ENCODE assay signal across 25 mouse cellular contexts in the genomic region with DNA sequence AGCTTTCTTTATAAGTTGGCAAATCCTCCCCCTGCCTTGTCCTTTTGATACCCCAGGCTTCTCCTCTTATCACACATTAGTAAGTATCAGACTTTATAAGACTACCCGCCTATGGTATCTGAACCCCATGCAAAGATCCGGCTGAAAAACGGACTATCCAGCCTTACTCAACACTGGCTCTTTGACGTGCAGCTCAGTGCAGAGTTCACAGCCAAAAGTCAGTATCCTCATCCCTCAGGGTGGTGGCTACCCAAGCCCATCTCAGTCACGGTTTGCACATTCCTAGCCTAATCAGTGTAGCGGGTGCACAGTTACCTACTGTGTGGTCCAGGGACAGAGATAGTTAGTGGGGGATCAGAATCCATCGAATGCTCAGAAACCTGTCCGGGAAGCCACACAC.
"Had no signal": no experiment of that assay in that cellular context is flagged by ENCODE, and none has a peak within 500 bp of the region (broad histone marks: within the 10 kb centered on the region; RNA-seq: fewer than 3 reads in every experiment).

No protein-coding gene starts in this region.

- H3K4me3 ChIP-seq: heart, adult 2 months; heart, embryonic 13.5 days; heart, embryonic 15.5 days; hindbrain, embryonic 13.5 days; hindbrain, embryonic 15.5 days; kidney, embryonic 15.5 days; limb, embryonic 13.5 days had no signal

- H3K4me1 ChIP-seq: hindbrain, embryonic 15.5 days had no signal

- H3K9ac ChIP-seq: forebrain, postnatal 0 days; heart, embryonic 13.5 days; heart, embryonic 15.5 days; hindbrain, embryonic 13.5 days; hindbrain, embryonic 15.5 days; kidney, embryonic 15.5 days; limb, embryonic 13.5 days had no signal

- DNase-seq: forebrain, postnatal 0 days; gastrocnemius, postnatal 14 days; gastrocnemius, postnatal 36 days; heart, adult 11 months; heart, adult 2 months; heart, postnatal 14 days; heart, postnatal 36 days; kidney, adult 11 months; kidney, adult 2 months; kidney, adult 9 months; kidney, postnatal 14 days; kidney, postnatal 36 days; layer of hippocampus, adult 9-11 months; layer of hippocampus, postnatal 36 days; left cerebral cortex, postnatal 4 days had no signal

- H3K9me3 ChIP-seq: heart, embryonic 15.5 days; hindbrain, embryonic 13.5 days; hindbrain, embryonic 15.5 days; kidney, embryonic 15.5 days; limb, embryonic 13.5 days had no signal

- H3K27ac ChIP-seq: heart, adult 2 months; heart, embryonic 13.5 days; heart, embryonic 15.5 days; hindbrain, embryonic 13.5 days; hindbrain, embryonic 15.5 days; hindbrain, postnatal 0 days; kidney, embryonic 15.5 days; kidney, postnatal 0 days; limb, embryonic 13.5 days had no signal

- H3K4me2 ChIP-seq: heart, embryonic 11.5 days; heart, embryonic 13.5 days; heart, embryonic 15.5 days; hindbrain, embryonic 13.5 days; hindbrain, embryonic 15.5 days; kidney, embryonic 15.5 days; limb, embryonic 13.5 days had no signal

- ATAC-seq: forebrain, postnatal 0 days; hindbrain, postnatal 0 days; intestine, embryonic 16.5 days had no signal

- H3K36me3 ChIP-seq: heart, embryonic 13.5 days; heart, embryonic 15.5 days; hindbrain, embryonic 13.5 days; hindbrain, embryonic 15.5 days; kidney, embryonic 15.5 days; limb, embryonic 13.5 days had no signal

- H3K27me3 ChIP-seq: heart, embryonic 15.5 days; hindbrain, embryonic 13.5 days; hindbrain, embryonic 15.5 days; kidney, embryonic 15.5 days; limb, embryonic 13.5 days had no signal
